Mouse (Mus musculus) liver, embryonic 16.5 days (tissue): ENCODE data around the gene Kcnab3. TPM values are rescaled to one million over a fixed set of nuclear protein-coding genes. Genes with fewer than 3 reads are reported as not detected.

Source experiments
- ATAC-seq: fragments of 200-750 bp; cut with Nextera tagmentation; 2 replicates; pipeline ENCODE4 v1.8.0; 2017; ENCODE audit warnings: low read depth, mild to moderate bottlenecking, moderate number of reproducible peaks, moderate library complexity
- H3K27ac ChIP-seq: fragments of 300-500 bp; sonication (generic); 2 replicates; pipeline ENCODE4 v1.5.1; 2014; ENCODE audit warnings: mild to moderate bottlenecking, low read length
- H3K27me3 ChIP-seq: fragments of 300-500 bp; sonication (generic); 2 replicates; pipeline ENCODE4 v1.6.1; 2014; ENCODE audit warnings: low read depth, low read length, mixed read lengths; ENCODE audit not compliant: control insufficient read depth, insufficient read depth
- H3K36me3 ChIP-seq: fragments of 300-500 bp; sonication (generic); 2 replicates; pipeline ENCODE4 v1.6.1; 2014; ENCODE audit warnings: mild to moderate bottlenecking; ENCODE audit not compliant: control insufficient read depth, insufficient read depth
- H3K4me1 ChIP-seq: fragments of 300-500 bp; sonication (generic); 2 replicates; pipeline ENCODE4 v1.6.1; 2014; ENCODE audit warnings: low read depth, low read length, mixed read lengths; ENCODE audit not compliant: control insufficient read depth
- H3K4me2 ChIP-seq: fragments of 300-500 bp; sonication (generic); 2 replicates; pipeline ENCODE4 v1.6.1; 2014; ENCODE audit warnings: low read depth, low read length, mixed read lengths
- H3K4me3 ChIP-seq: fragments of 300-500 bp; sonication (generic); 2 replicates; pipeline ENCODE4 v1.5.1; 2014; ENCODE audit warnings: low read depth, mild to moderate bottlenecking, low read length
- H3K9ac ChIP-seq: fragments of 300-500 bp; sonication (generic); 2 replicates; pipeline ENCODE4 v1.6.1; 2014; ENCODE audit warnings: low read depth, low read length
- H3K9me3 ChIP-seq: fragments of 300-500 bp; sonication (generic); replicated peaks from 2 replicates; pipeline ENCODE4 v1.6.1; 2016; ENCODE audit warnings: low read length; ENCODE audit not compliant: control insufficient read depth
- WGBS: fragments of 180-500 bp; shearing (Covaris S2); extraction: QIAGEN DNeasy Blood & Tissue Kit; methylation state at CpG from one replicate; pipeline ENCODE4 v1.1.7; 2014; ENCODE audit not compliant: insufficient replicate concordance; 5-methylcytosine and 5-hydroxymethylcytosine counted together
- polyA plus RNA-seq: library from polyadenylated mRNA; unstranded; fragments of >200 nt; fragmentation: Nextera tagmentation; extraction: Ambion mirVana; gene quantifications from 2 replicates; pipeline ENCODE4 v1.2.1, GENCODE M21; 2015

The Kcnab3 gene
- polyA plus RNA-seq, 1 experiment from 2014 or later: 0.05 TPM

GRCm38 (mm10) chr11:69340161-69341131 is 14.4 kb downstream of the Kcnab3 start, which contains the start of gene Rnf227:
Rnf227 (plus strand) TSS chr11:69340461.
- Histone ChIP-seq H3K4me2 (peak within 1 kb of the TSS; percentile 78), H3K4me3 (peak within 1 kb of the TSS; percentile 56), H3K4me1 (peaks cover 12% of the 10 kb centered on the region), H3K27ac (no peak within 1 kb of the TSS), H3K9me3 (no peaks in the 10 kb centered on the region), H3K36me3 (no peaks in the 10 kb centered on the region), H3K27me3 (peaks cover 29% of the 10 kb centered on the region), H3K9ac (peak within 1 kb of the TSS; percentile 30; the same call in 1 of the 2 replicates)
- peak; percentile 64 for ATAC-seq
- WGBS: 3% methylated on average over 99 of the region's 99 CpGs

GRCm38 (mm10) chr11:69346441-69346840 is 20.4 kb downstream of the Kcnab3 start:
- H3K4me2 ChIP-seq: no peak overlapping the region
- H3K27me3 ChIP-seq: peaks cover under 1% of the 10 kb centered on the region
- no peak overlapping the region for H3K27ac ChIP-seq
- ATAC-seq: no peak
- no peaks in the 10 kb centered on the region for H3K4me1 ChIP-seq
- H3K36me3 ChIP-seq: no peaks in the 10 kb centered on the region; the same call in 1 of the 2 replicates
- no peaks in the 10 kb centered on the region for H3K9me3 ChIP-seq
- H3K9ac ChIP-seq: no peak overlapping the region
- no peak overlapping the region for H3K4me3 ChIP-seq
- WGBS: 83% methylated on average over 26 of the region's 26 CpGs

GRCm38 (mm10) chr11:69356544-69356943 is 30.5 kb downstream of the Kcnab3 start:
- no peak overlapping the region for H3K4me3 ChIP-seq
- WGBS: 78% methylated on average over 5 of the region's 5 CpGs
- no peak for ATAC-seq

GRCm38 (mm10) chr11:69357690-69358089 is 31.6 kb downstream of the Kcnab3 start:
- Histone ChIP-seq H3K4me1 (no peaks in the 10 kb centered on the region), H3K4me2 (no peak overlapping the region), H3K9ac (no peak overlapping the region), H3K4me3 (no peak overlapping the region), H3K9me3 (no peaks in the 10 kb centered on the region), H3K36me3 (0 out of 2 replicates have a peak, but pooled peaks cover 3% of the 10 kb centered on the region), H3K27me3 (no peaks in the 10 kb centered on the region), H3K27ac (no peak overlapping the region)
- ATAC-seq: no peak
- WGBS: 76% methylated on average over 12 of the region's 12 CpGs

More at GRCm38 (mm10) chr11:69356544-69356943, 30.5 kb downstream of the Kcnab3 start:
- Histone ChIP-seq H3K27me3 (no peaks in the 10 kb centered on the region), H3K36me3 (0 out of 2 replicates have a peak, but pooled peaks cover 3% of the 10 kb centered on the region), H3K4me2 (no peak overlapping the region), H3K4me1 (no peaks in the 10 kb centered on the region), H3K9me3 (no peaks in the 10 kb centered on the region), H3K27ac (no peak overlapping the region), H3K9ac (no peak overlapping the region)

GRCm38 (mm10) chr11:69362021-69362420 is 36.0 kb downstream of the Kcnab3 start:
- Histone ChIP-seq H3K4me2 (no peak overlapping the region), H3K9ac (no peak overlapping the region), H3K27ac (no peak overlapping the region), H3K9me3 (no peaks in the 10 kb centered on the region), H3K36me3 (no peaks in the 10 kb centered on the region), H3K4me1 (peaks cover 17% of the 10 kb centered on the region), H3K4me3 (no peak overlapping the region), H3K27me3 (peaks cover 12% of the 10 kb centered on the region)
- 82% methylated on average over 7 of the region's 7 CpGs for WGBS
- no peak for ATAC-seq

- Histone ChIP-seq H3K4me2 (no peak overlapping the region), H3K4me1 (peaks cover 21% of the 10 kb centered on the region), H3K9me3 (no peaks in the 10 kb centered on the region), H3K9ac (no peak overlapping the region), H3K27ac (no peak overlapping the region), H3K4me3 (no peak overlapping the region), H3K36me3 (no peaks in the 10 kb centered on the region), H3K27me3 (peaks cover 17% of the 10 kb centered on the region)
- 88% methylated on average over 2 of the region's 2 CpGs for WGBS
- ATAC-seq: no peak
Measured at GRCm38 (mm10) chr11:69362479-69362878, 36.4 kb downstream of the Kcnab3 start.

GRCm38 (mm10) chr11:69364376-69364775 is 38.3 kb downstream of the Kcnab3 start:
- ATAC-seq: peak; percentile 55
- Histone ChIP-seq H3K9ac (no peak overlapping the region), H3K36me3 (no peaks in the 10 kb centered on the region), H3K4me3 (peak overlapping the region; percentile 14), H3K27me3 (peaks cover 34% of the 10 kb centered on the region), H3K4me2 (peak overlapping the region; percentile 10; the same call in 1 of the 2 replicates), H3K4me1 (peaks cover 30% of the 10 kb centered on the region), H3K27ac (peak overlapping the region; percentile 59), H3K9me3 (no peaks in the 10 kb centered on the region)
- WGBS: 49% methylated on average over 8 of the region's 8 CpGs

GRCm38 (mm10) chr11:69364910-69365309 is 38.9 kb downstream of the Kcnab3 start:
- Histone ChIP-seq H3K4me2 (peak overlapping the region; percentile 10; the same call in 1 of the 2 replicates), H3K4me3 (peak overlapping the region; percentile 14), H3K9ac (no peak overlapping the region), H3K4me1 (peaks cover 30% of the 10 kb centered on the region), H3K36me3 (no peaks in the 10 kb centered on the region), H3K27ac (peak overlapping the region; percentile 59), H3K27me3 (peaks cover 39% of the 10 kb centered on the region), H3K9me3 (no peaks in the 10 kb centered on the region)
- 25% methylated on average over 6 of the region's 6 CpGs for WGBS
- ATAC-seq: peak; percentile 63

- no peaks in the 10 kb centered on the region for H3K36me3 ChIP-seq
- no peak overlapping the region; the same call in 1 of the 2 replicates for H3K4me3 ChIP-seq
- 44% methylated on average over 6 of the region's 6 CpGs for WGBS
- H3K27ac ChIP-seq: peak overlapping the region; percentile 58
- H3K9me3 ChIP-seq: no peaks in the 10 kb centered on the region
- peaks cover 43% of the 10 kb centered on the region for H3K27me3 ChIP-seq
- peaks cover 32% of the 10 kb centered on the region for H3K4me1 ChIP-seq
- ATAC-seq: no peak
- H3K9ac ChIP-seq: peak overlapping the region; percentile 53; the same call in 1 of the 2 replicates
- peak overlapping the region; percentile 89 for H3K4me2 ChIP-seq
Measured at GRCm38 (mm10) chr11:69365722-69366121, 39.7 kb downstream of the Kcnab3 start.
